Mouse (Mus musculus): ENCODE data around the gene Pcsk7.

The Pcsk7 gene

DNA sequence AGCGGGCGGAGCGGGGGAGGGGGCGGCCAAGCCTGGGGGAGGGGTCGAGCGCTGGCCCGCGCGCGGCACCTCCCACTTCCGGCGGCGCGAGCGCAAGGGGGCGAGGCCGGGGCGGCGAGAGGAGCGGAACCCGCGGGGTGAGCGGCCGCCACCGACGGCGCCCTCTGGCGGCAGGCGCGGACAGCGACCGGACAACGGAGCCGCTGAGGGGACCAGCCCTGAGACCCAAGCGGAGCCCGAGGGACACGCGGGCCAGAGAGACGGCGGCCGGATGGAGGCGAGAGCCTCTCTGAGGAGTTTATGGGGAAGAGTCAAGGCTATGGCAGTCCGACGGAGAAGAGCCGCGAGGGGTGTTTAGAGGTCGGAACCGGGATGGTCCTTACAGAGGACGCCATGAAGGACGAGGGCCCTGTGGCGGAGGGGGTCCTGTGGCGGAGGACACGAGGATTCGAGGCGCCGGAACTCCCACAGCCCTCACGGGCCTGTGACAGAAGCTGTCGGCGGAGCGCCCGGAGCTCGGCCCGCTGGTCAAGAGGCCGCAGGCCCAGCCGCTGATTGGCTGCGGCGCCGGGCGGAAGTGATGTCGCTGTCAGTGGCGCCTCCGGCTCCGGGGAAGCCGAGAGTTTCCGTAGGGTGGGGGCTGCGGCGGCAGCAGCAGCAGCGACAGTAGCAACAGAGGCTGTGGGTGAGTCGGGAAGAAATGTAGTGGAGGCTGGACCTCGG, at the start of gene Pcsk7, which contains the start of gene Rnf214:
Gene Pcsk7 (plus strand): TSS at position 143 of the 723 bp plus-strand sequence.
Gene Rnf214 (minus strand): TSS at position 557 of the 723 bp plus-strand sequence.
- DNase-seq: peak; percentile 91

DNA sequence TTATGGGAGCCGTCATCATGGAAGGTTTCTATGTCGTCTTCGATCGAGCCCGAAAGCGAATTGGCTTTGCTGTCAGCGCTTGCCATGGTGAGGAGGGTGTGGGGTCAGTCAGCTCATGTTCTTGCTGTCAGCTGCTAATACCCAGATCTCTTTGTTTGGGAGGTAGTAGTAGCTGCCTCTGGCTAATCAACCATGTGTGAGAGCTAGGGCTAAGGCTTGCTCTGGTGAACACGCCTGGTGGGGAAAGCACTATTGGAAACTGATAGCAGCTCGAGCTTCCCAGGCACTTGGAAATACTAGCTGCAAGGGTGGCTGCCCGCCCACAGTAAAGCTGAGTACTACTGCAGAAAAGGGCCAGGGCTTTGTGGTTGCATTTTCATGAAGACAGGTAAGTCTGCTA, 46.9 kb upstream of the Pcsk7 start:
- DNase-seq: no peak

DNA sequence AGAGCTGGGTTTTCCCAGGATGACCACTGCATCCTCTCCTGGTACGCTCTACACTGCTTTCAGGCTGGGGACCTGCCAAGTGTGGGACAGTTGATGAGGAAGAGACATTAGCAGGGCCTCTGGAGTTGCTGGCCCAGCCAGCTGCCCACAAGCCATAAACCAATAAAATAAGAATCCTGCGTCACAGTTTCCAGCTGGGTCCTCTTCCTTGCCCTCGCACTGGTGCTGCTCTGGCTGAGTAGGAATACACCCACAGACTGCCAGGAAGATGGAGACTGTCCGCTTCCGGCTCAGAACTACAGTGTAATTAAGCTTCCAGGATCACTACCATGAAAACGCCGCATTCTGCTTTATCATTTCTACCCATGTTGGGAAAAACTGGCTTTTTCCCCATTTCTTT, 44.5 kb upstream of the Pcsk7 start:
- no peak for DNase-seq

DNA sequence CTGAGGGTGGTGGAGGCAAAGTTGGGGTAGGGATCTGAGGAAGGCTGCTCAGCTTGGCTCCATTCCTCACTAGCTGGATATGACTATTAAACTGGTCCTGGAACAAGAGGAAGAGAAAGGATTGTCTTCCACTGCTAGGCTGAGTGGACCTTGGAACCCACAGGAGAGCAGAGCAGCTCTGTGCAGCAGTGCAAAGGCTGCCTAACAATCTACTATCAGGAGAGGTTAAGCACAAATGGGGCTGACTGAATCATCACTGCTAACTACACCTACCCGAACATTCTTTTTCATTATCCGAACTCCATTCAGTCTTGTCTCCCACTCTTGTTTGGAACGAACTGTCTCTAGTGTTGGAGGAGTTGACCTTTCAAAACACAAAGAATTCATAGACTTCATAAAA, 37.1 kb upstream of the Pcsk7 start:
- no peak for DNase-seq

DNA sequence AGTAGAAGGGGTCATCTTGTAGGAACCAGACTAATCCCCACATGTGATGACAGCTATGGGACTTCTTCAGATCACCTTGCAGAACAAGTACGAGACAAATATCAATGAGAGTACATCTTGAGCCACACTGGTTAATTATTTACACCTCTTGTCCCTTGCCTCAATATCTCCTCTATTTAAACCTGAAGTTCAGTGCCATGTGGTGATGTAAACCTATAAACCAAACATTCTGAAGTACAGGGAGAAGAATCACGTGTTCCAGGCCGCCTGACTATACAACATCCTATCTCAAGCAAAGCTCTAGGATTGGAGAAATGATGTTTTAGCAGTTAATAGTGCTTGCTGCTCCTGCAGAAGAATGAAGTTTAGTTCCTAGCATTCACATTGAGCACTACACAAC, 36.0 kb upstream of the Pcsk7 start:
- no peak for DNase-seq

- DNase-seq: peak; percentile 18
Observed at GRCm38 (mm10) chr9:45877928-45878327, 28.4 kb upstream of the Pcsk7 start.

GRCm38 (mm10) chr9:45893681-45894080, 12.6 kb upstream of the Pcsk7 start:
- no peak for DNase-seq

- DNase-seq: no peak
Observed at GRCm38 (mm10) chr9:45905196-45905595, 1.1 kb upstream of the Pcsk7 start.

DNA sequence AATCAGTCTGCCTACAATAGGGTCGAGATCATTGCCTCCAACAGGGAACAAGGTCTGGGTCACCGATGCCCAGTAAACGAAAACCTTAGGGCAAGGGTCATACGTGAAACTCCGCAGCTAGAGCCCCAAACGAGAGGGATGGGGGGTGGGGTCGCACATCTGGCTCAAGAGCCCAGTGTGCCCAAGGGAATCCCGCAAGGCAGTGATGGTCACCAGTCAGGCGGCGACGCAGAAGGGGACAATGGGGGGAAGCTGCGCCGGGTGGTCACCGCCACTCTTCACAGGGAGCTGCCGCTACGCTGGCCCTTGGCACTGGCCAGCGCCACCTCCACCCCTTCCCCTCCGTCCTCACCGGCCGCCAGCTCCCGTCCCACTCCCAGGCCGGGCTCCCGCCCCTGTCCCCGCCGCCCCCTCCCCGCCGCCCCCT, 473 bp upstream of the Pcsk7 start:
- DNase-seq: peak; percentile 32

- DNase-seq: no peak
Observed at GRCm38 (mm10) chr9:45907078-45907428, 756 bp downstream of the Pcsk7 start.

GRCm38 (mm10) chr9:45910995-45911394, 4.7 kb downstream of the Pcsk7 start:
- no peak for DNase-seq

DNA sequence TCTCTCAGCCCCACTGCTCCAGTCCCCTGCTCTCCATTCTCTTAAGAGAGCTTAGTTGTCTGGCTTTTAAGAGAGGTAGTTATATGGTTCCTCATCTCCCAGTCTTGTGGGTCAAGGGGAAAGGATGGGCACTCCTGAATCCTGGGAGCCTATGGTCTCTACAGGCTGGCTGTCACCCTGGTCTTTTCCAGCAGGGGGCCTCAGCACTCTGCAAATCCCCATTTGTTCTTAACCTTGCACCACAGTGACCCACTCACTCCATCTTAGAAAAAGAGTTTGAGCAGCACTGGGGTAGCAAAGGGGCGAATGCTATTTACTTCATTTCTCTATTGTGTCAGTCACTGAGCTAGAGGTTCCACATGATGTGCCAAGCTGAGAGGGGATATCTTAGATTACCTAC, 5.4 kb downstream of the Pcsk7 start:
- DNase-seq: peak; percentile 72

- no peak for DNase-seq
Observed at GRCm38 (mm10) chr9:45915659-45916058, 9.4 kb downstream of the Pcsk7 start.

GRCm38 (mm10) chr9:45917041-45917934, 11.0 kb downstream of the Pcsk7 start:
- DNase-seq: peak; percentile 55

DNA sequence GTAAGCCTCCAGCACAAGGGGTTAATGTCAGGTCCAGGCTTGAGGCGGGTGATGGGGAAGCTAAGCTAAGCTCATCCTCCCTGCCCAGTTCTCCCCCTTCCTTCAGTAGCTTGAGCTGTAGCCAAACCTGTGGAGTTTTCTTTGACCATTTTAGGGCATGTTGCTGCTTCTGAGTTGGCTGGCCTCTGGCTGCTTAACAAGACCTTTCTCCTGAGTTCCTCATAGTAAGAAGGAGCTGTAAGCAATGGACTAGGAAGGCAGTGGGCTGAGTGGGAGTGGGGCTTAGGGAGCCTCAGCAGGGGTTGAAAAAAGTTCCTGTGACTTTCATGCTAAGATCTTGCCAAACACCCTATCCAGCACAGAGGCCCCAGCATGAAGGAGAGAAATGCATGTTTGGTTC, 13.6 kb downstream of the Pcsk7 start:
- no peak for DNase-seq

DNA sequence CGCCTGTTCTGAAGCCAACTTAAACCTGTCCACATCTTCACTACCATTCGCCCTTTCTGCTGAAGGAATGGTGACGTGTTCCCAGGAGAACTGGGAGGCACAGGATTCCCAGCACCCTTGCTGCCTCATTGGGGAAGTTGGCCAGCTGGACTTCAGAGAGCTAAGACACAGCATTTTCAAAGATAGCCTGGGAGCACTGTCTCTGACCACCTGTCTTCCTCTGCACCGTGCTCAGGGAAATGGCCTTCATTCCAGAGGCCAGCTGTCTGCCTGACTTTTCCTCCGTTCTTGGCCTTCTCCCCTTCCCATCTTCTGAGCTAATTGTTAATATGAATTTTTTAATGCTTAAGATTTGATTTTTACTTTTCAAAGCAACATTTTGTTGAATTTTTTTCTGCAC, 23.0 kb downstream of the Pcsk7 start:
- DNase-seq: no peak

GRCm38 (mm10) chr9:45931958-45932357, 25.7 kb downstream of the Pcsk7 start:
- DNase-seq: no peak

GRCm38 (mm10) chr9:45932571-45933415, 26.5 kb downstream of the Pcsk7 start:
- peak; percentile 45 for DNase-seq

GRCm38 (mm10) chr9:45935628-45936210, 29.4 kb downstream of the Pcsk7 start, which contains the start of gene Tagln:
Gene Tagln, minus strand, starts transcription at chr9:45936058.
- DNase-seq: no peak

DNA sequence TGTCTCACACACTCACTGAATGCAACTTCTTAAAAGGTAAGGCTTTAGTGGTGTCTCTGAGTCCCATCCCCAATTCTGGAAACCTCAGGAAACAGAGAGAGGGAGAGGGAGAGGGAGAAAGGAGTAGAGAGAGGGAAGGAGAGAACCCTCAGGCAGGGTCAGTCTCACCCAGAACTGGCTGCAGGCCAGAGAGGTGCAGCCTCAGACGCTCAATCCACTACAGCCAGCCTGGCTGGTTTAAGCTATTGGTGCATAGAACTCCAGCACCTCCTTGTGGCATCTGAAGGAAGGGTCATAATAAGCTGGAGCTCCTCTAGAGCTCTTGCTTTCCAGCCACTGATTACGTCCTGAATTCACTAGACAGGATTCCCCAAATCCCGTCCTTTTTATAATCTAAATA, 30.6 kb downstream of the Pcsk7 start:
- DNase-seq: peak; percentile 79

- DNase-seq: no peak
Observed at GRCm38 (mm10) chr9:45938088-45938487, 31.8 kb downstream of the Pcsk7 start.

GRCm38 (mm10) chr9:45938952-45939637, 32.8 kb downstream of the Pcsk7 start:
- DNase-seq: no peak
